Mouse (Mus musculus) megakaryocyte, embryonic 14.5 days (primary cell): ENCODE data around the gene Wdr27.

Experiments used
- FLI1 ChIP-seq: IDR thresholded peaks from 2 replicates; pipeline ENCODE4 v1.6.1; 2012; ENCODE audit warnings: low read length, inconsistent platforms, mixed read lengths
- GATA1 ChIP-seq: IDR thresholded peaks from 3 replicates; pipeline ENCODE4 v1.6.1; 2012; ENCODE audit warnings: mixed read lengths, low read length, inconsistent platforms, borderline replicate concordance

DNA sequence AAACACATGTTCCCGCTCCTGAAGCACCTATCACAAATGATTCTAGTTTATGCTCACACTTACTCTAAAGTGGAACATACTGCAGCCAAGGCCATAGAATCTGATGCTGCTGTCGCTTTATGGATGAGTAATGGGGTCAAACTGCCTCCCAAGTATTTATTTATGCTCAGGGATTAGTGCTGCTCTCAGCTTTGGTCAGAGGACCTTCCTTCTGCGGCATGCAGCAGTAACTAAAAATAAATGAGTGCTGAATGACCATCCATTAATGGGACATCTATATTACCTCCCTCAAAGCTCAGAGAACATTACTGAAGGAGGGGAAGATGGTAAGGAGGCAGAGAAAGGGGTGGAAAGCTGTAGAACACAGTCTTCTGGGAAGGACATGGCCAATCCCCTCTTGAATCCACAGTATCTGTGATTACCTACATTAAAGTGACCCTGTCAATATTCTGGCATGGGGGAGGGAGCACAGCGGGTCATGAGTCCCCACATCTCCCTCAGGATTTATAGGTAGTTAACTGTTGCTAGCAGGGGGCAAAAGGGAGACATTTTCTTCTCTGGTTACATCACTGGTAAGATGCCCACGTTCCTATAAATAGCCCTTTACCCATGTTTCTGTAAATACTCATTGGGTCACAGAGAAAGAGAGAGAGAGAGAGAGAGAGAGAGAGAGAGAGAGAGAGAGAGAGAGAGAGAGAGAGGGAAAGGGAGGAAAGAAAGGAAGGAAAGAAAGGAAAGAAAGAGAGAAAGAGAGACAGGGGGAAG, 6.9 kb downstream of the Wdr27 start:
- TF ChIP-seq GATA1 (no peak), FLI1 (no peak)
